Mouse (Mus musculus): Measurements from ENCODE around the gene Arhgef1. TPM values are rescaled to one million over a fixed set of nuclear protein-coding genes. Genes with fewer than 3 reads are reported as not detected.
A peak's percentile ranks its signal among the peaks of the same experiment; 100 is the strongest.

Arhgef1 gene
- polyA plus RNA-seq, 1 experiment from 2014 or later = 85.3 TPM

- Histone ChIP-seq H3K27ac (ENCODE audit: low read depth) (no peak overlapping the region), H3K27me3 (replicated peaks; ENCODE audit: control insufficient read depth, insufficient read depth, low read length) (no peaks in the 10 kb centered on the region), H3K9me3 (ENCODE audit: control insufficient read depth, low read length) (peaks cover 5% of the 10 kb centered on the region; the same call in 1 of the 2 replicates), H3K9ac (ENCODE audit: low read length) (no peak overlapping the region), H3K4me1 (replicated peaks; ENCODE audit: control insufficient read depth, insufficient read depth, low read length) (no peaks in the 10 kb centered on the region), H3K4me3 (ENCODE audit: low read depth, low read length) (no peak overlapping the region), H3K36me3 (ENCODE audit: control insufficient read depth, insufficient read depth, low read length) (no peaks in the 10 kb centered on the region), H3K4me2 (ENCODE audit: low read length) (no peak overlapping the region)
- ATAC-seq (replicated peaks; ENCODE audit: low FRiP score, low TSS enrichment, low read depth) (no peak), DNase-seq (ENCODE audit: low spot score) (no peak)
- 69% methylated on average over 17 of the region's 17 CpGs for WGBS
These were observed 33.6 kb upstream of the Arhgef1 start for GRCm38 (mm10) chr7:24869080-24869479.

- H3K4me3 ChIP-seq (ENCODE audit: low read depth, low read length) = no peak within 1 kb of the TSS
- ATAC-seq (replicated peaks; ENCODE audit: low FRiP score, low TSS enrichment, low read depth) (0 out of 2 replicates have a peak, but pooled peaks have one; percentile 27), DNase-seq (ENCODE audit: low spot score) (no peak)
- H3K9ac ChIP-seq (ENCODE audit: low read length) = no peak within 1 kb of the TSS
- H3K4me2 ChIP-seq (ENCODE audit: low read length) = no peak within 1 kb of the TSS
- H3K36me3 ChIP-seq (ENCODE audit: control insufficient read depth, insufficient read depth, low read length) = no peaks in the 10 kb centered on the region
- WGBS = 51% methylated on average over 41 of the region's 41 CpGs
- no peaks in the 10 kb centered on the region for H3K27me3 ChIP-seq (replicated peaks; ENCODE audit: control insufficient read depth, insufficient read depth, low read length)
- H3K4me1 ChIP-seq (replicated peaks; ENCODE audit: control insufficient read depth, insufficient read depth, low read length) = no peaks in the 10 kb centered on the region
- H3K9me3 ChIP-seq (ENCODE audit: control insufficient read depth, low read length) = peaks cover 5% of the 10 kb centered on the region; the same call in 1 of the 2 replicates
- H3K27ac ChIP-seq (ENCODE audit: low read depth) = no peak within 1 kb of the TSS
These were observed 33.1 kb upstream of the Arhgef1 start, which contains the start of the genes Lypd4 and Dmrtc2 for GRCm38 (mm10) chr7:24869532-24870165. Gene Lypd4, minus strand, starts transcription at chr7:24869941. Gene Dmrtc2, plus strand, starts transcription at chr7:24870057.

- no peak for ATAC-seq (replicated peaks; ENCODE audit: low FRiP score, low TSS enrichment, low read depth)
- Histone ChIP-seq H3K9ac (ENCODE audit: low read length) (no peak overlapping the region), H3K27me3 (replicated peaks; ENCODE audit: control insufficient read depth, insufficient read depth, low read length) (no peaks in the 10 kb centered on the region), H3K4me2 (ENCODE audit: low read length) (no peak overlapping the region), H3K4me3 (ENCODE audit: low read depth, low read length) (no peak overlapping the region), H3K9me3 (ENCODE audit: control insufficient read depth, low read length) (no peaks in the 10 kb centered on the region), H3K4me1 (replicated peaks; ENCODE audit: control insufficient read depth, insufficient read depth, low read length) (no peaks in the 10 kb centered on the region), H3K27ac (ENCODE audit: low read depth) (no peak overlapping the region), H3K36me3 (ENCODE audit: control insufficient read depth, insufficient read depth, low read length) (no peaks in the 10 kb centered on the region)
- 63% methylated on average over 3 of the region's 3 CpGs for WGBS
- no peak for DNase-seq (ENCODE audit: low spot score)
These were observed 25.1 kb upstream of the Arhgef1 start for GRCm38 (mm10) chr7:24877588-24877987.

GRCm38 (mm10) chr7:24879620-24880019 is 23.1 kb upstream of the Arhgef1 start:
- Histone ChIP-seq H3K9ac (ENCODE audit: low read length) (0 out of 2 replicates have a peak overlapping the region, but pooled peaks have one; percentile 10), H3K9me3 (ENCODE audit: control insufficient read depth, low read length) (no peaks in the 10 kb centered on the region), H3K4me1 (replicated peaks; ENCODE audit: control insufficient read depth, insufficient read depth, low read length) (no peaks in the 10 kb centered on the region), H3K27me3 (replicated peaks; ENCODE audit: control insufficient read depth, insufficient read depth, low read length) (no peaks in the 10 kb centered on the region), H3K36me3 (ENCODE audit: control insufficient read depth, insufficient read depth, low read length) (no peaks in the 10 kb centered on the region), H3K27ac (ENCODE audit: low read depth) (no peak overlapping the region), H3K4me2 (ENCODE audit: low read length) (no peak overlapping the region), H3K4me3 (ENCODE audit: low read depth, low read length) (no peak overlapping the region)
- WGBS = 35% methylated on average over 2 of the region's 2 CpGs
- ATAC-seq (replicated peaks; ENCODE audit: low FRiP score, low TSS enrichment, low read depth) (no peak), DNase-seq (ENCODE audit: low spot score) (no peak)

GRCm38 (mm10) chr7:24882416-24883199 is 20.1 kb upstream of the Arhgef1 start:
- no peaks in the 10 kb centered on the region for H3K9me3 ChIP-seq (ENCODE audit: control insufficient read depth, low read length)

GRCm38 (mm10) chr7:24883896-24884692 is 18.6 kb upstream of the Arhgef1 start, which contains the start of gene Rps19:
Gene Rps19, plus strand, starts transcription at chr7:24884371.
- peaks cover 17% of the 10 kb centered on the region for H3K4me1 ChIP-seq (replicated peaks; ENCODE audit: control insufficient read depth, insufficient read depth, low read length)
- WGBS = under 1% methylated on average over 57 of the region's 57 CpGs
- DNase-seq (ENCODE audit: low spot score) (peak; percentile 99), ATAC-seq (replicated peaks; ENCODE audit: low FRiP score, low TSS enrichment, low read depth) (peak; percentile 92)
- peaks cover 39% of the 10 kb centered on the region for H3K36me3 ChIP-seq (ENCODE audit: control insufficient read depth, insufficient read depth, low read length)
- H3K9ac ChIP-seq (ENCODE audit: low read length) = peak within 1 kb of the TSS; percentile 100
- peak within 1 kb of the TSS; percentile 93 for H3K4me2 ChIP-seq (ENCODE audit: low read length)
- peak within 1 kb of the TSS; percentile 88 for H3K27ac ChIP-seq (ENCODE audit: low read depth)
- H3K9me3 ChIP-seq (ENCODE audit: control insufficient read depth, low read length) = no peaks in the 10 kb centered on the region
- peak within 1 kb of the TSS; percentile 85 for H3K4me3 ChIP-seq (ENCODE audit: low read depth, low read length)
- no peaks in the 10 kb centered on the region for H3K27me3 ChIP-seq (replicated peaks; ENCODE audit: control insufficient read depth, insufficient read depth, low read length)

More at GRCm38 (mm10) chr7:24882416-24883199, 20.1 kb upstream of the Arhgef1 start:
- no peak for ATAC-seq (replicated peaks; ENCODE audit: low FRiP score, low TSS enrichment, low read depth)
- H3K4me3 ChIP-seq (ENCODE audit: low read depth, low read length) = no peak overlapping the region
- no peaks in the 10 kb centered on the region for H3K27me3 ChIP-seq (replicated peaks; ENCODE audit: control insufficient read depth, insufficient read depth, low read length)
- H3K4me2 ChIP-seq (ENCODE audit: low read length) = no peak overlapping the region
- H3K4me1 ChIP-seq (replicated peaks; ENCODE audit: control insufficient read depth, insufficient read depth, low read length) = peaks cover 17% of the 10 kb centered on the region
- no peak overlapping the region for H3K9ac ChIP-seq (ENCODE audit: low read length)
- H3K27ac ChIP-seq (ENCODE audit: low read depth) = no peak overlapping the region
- no peak for DNase-seq (ENCODE audit: low spot score)
- peaks cover 24% of the 10 kb centered on the region for H3K36me3 ChIP-seq (ENCODE audit: control insufficient read depth, insufficient read depth, low read length)
- WGBS = 95% methylated on average over 9 of the region's 9 CpGs

DNA sequence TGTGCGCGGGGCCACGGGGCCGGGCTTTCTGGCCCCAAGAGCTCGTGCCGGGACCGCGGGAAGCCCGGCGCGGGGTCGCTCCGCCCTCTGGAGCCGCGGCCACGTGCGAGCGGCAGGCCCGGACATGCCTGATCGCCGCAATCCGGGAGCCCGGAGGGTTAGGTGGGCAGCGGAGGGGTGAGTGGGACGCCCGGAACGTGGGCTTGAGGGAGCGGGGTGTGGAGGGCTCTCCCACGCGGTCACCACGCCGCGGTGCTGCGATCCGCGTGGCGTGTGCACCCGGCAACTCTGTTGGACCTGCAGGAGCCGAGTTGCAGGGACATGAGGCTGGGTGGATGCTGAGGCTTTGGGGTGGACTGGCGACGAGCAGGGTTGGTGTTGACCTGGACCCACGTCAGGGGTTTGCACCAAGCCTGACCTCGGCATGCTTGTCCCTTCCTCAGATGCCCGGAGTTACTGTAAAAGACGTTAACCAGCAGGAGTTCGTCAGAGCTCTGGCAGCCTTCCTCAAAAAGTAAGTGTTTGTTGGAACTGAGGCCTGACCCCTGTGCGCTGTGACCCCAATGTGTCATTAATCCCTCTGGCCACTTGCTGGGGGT is 17.9 kb upstream of the Arhgef1 start:
- peak; percentile 2; the same call in 1 of the 2 replicates for ATAC-seq (replicated peaks; ENCODE audit: low FRiP score, low TSS enrichment, low read depth)
- H3K36me3 ChIP-seq (ENCODE audit: control insufficient read depth, insufficient read depth, low read length) = peaks cover 46% of the 10 kb centered on the region
- peak overlapping the region; percentile 93 for H3K4me2 ChIP-seq (ENCODE audit: low read length)
- H3K27ac ChIP-seq (ENCODE audit: low read depth) = peak overlapping the region; percentile 88
- peaks cover 17% of the 10 kb centered on the region for H3K4me1 ChIP-seq (replicated peaks; ENCODE audit: control insufficient read depth, insufficient read depth, low read length)
- no peaks in the 10 kb centered on the region for H3K9me3 ChIP-seq (ENCODE audit: control insufficient read depth, low read length)
- no peak for DNase-seq (ENCODE audit: low spot score)
- H3K27me3 ChIP-seq (replicated peaks; ENCODE audit: control insufficient read depth, insufficient read depth, low read length) = no peaks in the 10 kb centered on the region
- H3K4me3 ChIP-seq (ENCODE audit: low read depth, low read length) = peak overlapping the region; percentile 85
- under 1% methylated on average over 47 of the region's 47 CpGs for WGBS
- peak overlapping the region; percentile 100 for H3K9ac ChIP-seq (ENCODE audit: low read length)

All from intestine, embryonic 14.5 days (tissue).